Mouse (Mus musculus): ENCODE results near the gene Scn4a. TPM values are rescaled to one million over a fixed set of nuclear protein-coding genes. Genes with fewer than 3 reads are reported as not detected.
A peak's percentile ranks its signal among the peaks of the same experiment; 100 is the strongest.

The Scn4a gene
- polyA plus RNA-seq, 1 experiment from 2014 or later: 0.05 TPM

- no peak overlapping the region for H3K9ac ChIP-seq
- H3K4me2 ChIP-seq: no peak overlapping the region
- H3K9me3 ChIP-seq (ENCODE audit: low read depth, low read length): no peaks in the 10 kb centered on the region
- no peak overlapping the region for H3K4me3 ChIP-seq (ENCODE audit: low read depth, low read length)
- H3K27me3 ChIP-seq (ENCODE audit: insufficient read depth, low read length): no peaks in the 10 kb centered on the region
- DNase-seq (no peak), ATAC-seq (ENCODE audit: insufficient read depth) (no peak)
- H3K36me3 ChIP-seq (ENCODE audit: insufficient read depth): no peaks in the 10 kb centered on the region
- no peak overlapping the region for H3K27ac ChIP-seq (ENCODE audit: low read depth)
- no peak for TF ChIP-seq CTCF (IDR thresholded peaks at IDR 0.05; ENCODE audit: low read depth)
- H3K4me1 ChIP-seq (ENCODE audit: insufficient read depth): no peaks in the 10 kb centered on the region
- 82% methylated on average over 9 of the region's 9 CpGs for WGBS
These were observed 46.3 kb downstream of the Scn4a start for GRCm38 (mm10) chr11:106306758-106307157.

- no peaks in the 10 kb centered on the region for H3K4me1 ChIP-seq (ENCODE audit: insufficient read depth)
- no peak for DNase-seq
- H3K27ac ChIP-seq (ENCODE audit: low read depth): no peak overlapping the region
- no peak for TF ChIP-seq CTCF (IDR thresholded peaks at IDR 0.05; ENCODE audit: low read depth)
- H3K36me3 ChIP-seq (ENCODE audit: insufficient read depth): no peaks in the 10 kb centered on the region
- H3K9me3 ChIP-seq (ENCODE audit: low read depth, low read length): no peaks in the 10 kb centered on the region
- no peaks in the 10 kb centered on the region for H3K27me3 ChIP-seq (ENCODE audit: insufficient read depth, low read length)
- no peak for ATAC-seq (ENCODE audit: insufficient read depth)
- WGBS: 82% methylated on average over 3 of the region's 3 CpGs
- H3K4me2 ChIP-seq: no peak overlapping the region
- no peak overlapping the region for H3K4me3 ChIP-seq (ENCODE audit: low read depth, low read length)
- H3K9ac ChIP-seq: no peak overlapping the region
These were observed 47.1 kb downstream of the Scn4a start for GRCm38 (mm10) chr11:106306065-106306385.

GRCm38 (mm10) chr11:106305348-106306064 lies 47.6 kb downstream of the Scn4a start:
- Histone ChIP-seq H3K9me3 (ENCODE audit: low read depth, low read length) (no peaks in the 10 kb centered on the region), H3K4me3 (ENCODE audit: low read depth, low read length) (no peak overlapping the region), H3K27me3 (ENCODE audit: insufficient read depth, low read length) (no peaks in the 10 kb centered on the region), H3K4me2 (no peak overlapping the region), H3K4me1 (ENCODE audit: insufficient read depth) (no peaks in the 10 kb centered on the region), H3K36me3 (ENCODE audit: insufficient read depth) (no peaks in the 10 kb centered on the region), H3K9ac (no peak overlapping the region), H3K27ac (ENCODE audit: low read depth) (no peak overlapping the region)
- ATAC-seq (ENCODE audit: insufficient read depth): no peak
- WGBS: 74% methylated on average over 10 of the region's 10 CpGs
- no peak for TF ChIP-seq CTCF (IDR thresholded peaks at IDR 0.05; ENCODE audit: low read depth)
- no peak for DNase-seq

- Histone ChIP-seq H3K27me3 (ENCODE audit: insufficient read depth, low read length) (no peaks in the 10 kb centered on the region), H3K9me3 (ENCODE audit: low read depth, low read length) (no peaks in the 10 kb centered on the region), H3K4me1 (ENCODE audit: insufficient read depth) (no peaks in the 10 kb centered on the region), H3K9ac (no peak overlapping the region), H3K4me3 (ENCODE audit: low read depth, low read length) (no peak overlapping the region), H3K27ac (ENCODE audit: low read depth) (no peak overlapping the region), H3K36me3 (ENCODE audit: insufficient read depth) (no peaks in the 10 kb centered on the region), H3K4me2 (no peak overlapping the region)
- WGBS: 14% methylated on average over 2 of the region's 2 CpGs
- DNase-seq: peak; percentile 84
- TF ChIP-seq CTCF (IDR thresholded peaks at IDR 0.05; ENCODE audit: low read depth): peak; percentile 88
- ATAC-seq (ENCODE audit: insufficient read depth): peak; percentile 63
These were observed 50.5 kb downstream of the Scn4a start for GRCm38 (mm10) chr11:106302634-106303033.

- Histone ChIP-seq H3K4me1 (ENCODE audit: insufficient read depth) (no peaks in the 10 kb centered on the region), H3K4me3 (ENCODE audit: low read depth, low read length) (no peak within 1 kb of the TSS), H3K9me3 (ENCODE audit: low read depth, low read length) (no peaks in the 10 kb centered on the region), H3K9ac (no peak within 1 kb of the TSS), H3K36me3 (ENCODE audit: insufficient read depth) (no peaks in the 10 kb centered on the region), H3K4me2 (no peak within 1 kb of the TSS), H3K27ac (ENCODE audit: low read depth) (no peak within 1 kb of the TSS), H3K27me3 (ENCODE audit: insufficient read depth, low read length) (no peaks in the 10 kb centered on the region)
- DNase-seq (no peak), ATAC-seq (ENCODE audit: insufficient read depth) (no peak)
- no peak for TF ChIP-seq CTCF (IDR thresholded peaks at IDR 0.05; ENCODE audit: low read depth)
- 75% methylated on average over 9 of the region's 9 CpGs for WGBS
These were observed 51.3 kb downstream of the Scn4a start, which contains the start of gene Gh for GRCm38 (mm10) chr11:106301765-106302164. Gh (minus strand) TSS chr11:106301865.

GRCm38 (mm10) chr11:106291861-106292260 lies 61.2 kb downstream of the Scn4a start:
- no peak overlapping the region for H3K27ac ChIP-seq (ENCODE audit: low read depth)
- H3K4me3 ChIP-seq (ENCODE audit: low read depth, low read length): no peak overlapping the region
- no peak overlapping the region for H3K4me2 ChIP-seq
- no peaks in the 10 kb centered on the region for H3K9me3 ChIP-seq (ENCODE audit: low read depth, low read length)
- H3K9ac ChIP-seq: no peak overlapping the region
- no peaks in the 10 kb centered on the region for H3K36me3 ChIP-seq (ENCODE audit: insufficient read depth)
- DNase-seq (no peak), ATAC-seq (ENCODE audit: insufficient read depth) (no peak)
- H3K4me1 ChIP-seq (ENCODE audit: insufficient read depth): no peaks in the 10 kb centered on the region
- no peaks in the 10 kb centered on the region for H3K27me3 ChIP-seq (ENCODE audit: insufficient read depth, low read length)
- 85% methylated on average over 2 of the region's 2 CpGs for WGBS
- no peak for TF ChIP-seq CTCF (IDR thresholded peaks at IDR 0.05; ENCODE audit: low read depth)

GRCm38 (mm10) chr11:106290376-106290775 lies 62.7 kb downstream of the Scn4a start:
- Histone ChIP-seq H3K9ac (no peak overlapping the region), H3K36me3 (ENCODE audit: insufficient read depth) (no peaks in the 10 kb centered on the region), H3K4me1 (ENCODE audit: insufficient read depth) (no peaks in the 10 kb centered on the region), H3K4me3 (ENCODE audit: low read depth, low read length) (no peak overlapping the region), H3K4me2 (no peak overlapping the region), H3K9me3 (ENCODE audit: low read depth, low read length) (no peaks in the 10 kb centered on the region), H3K27ac (ENCODE audit: low read depth) (no peak overlapping the region), H3K27me3 (ENCODE audit: insufficient read depth, low read length) (no peaks in the 10 kb centered on the region)
- ATAC-seq (ENCODE audit: insufficient read depth): no peak
- WGBS: 87% methylated on average over 5 of the region's 5 CpGs
- TF ChIP-seq CTCF (IDR thresholded peaks at IDR 0.05; ENCODE audit: low read depth): no peak
- DNase-seq: no peak

All from lung, embryonic 14.5 days (tissue).